Mouse (Mus musculus) hindlimb bud, embryonic 11.5 days (tissue): Measurements from ENCODE around the gene Pam.

Experiments used
- DNase-seq: peaks from one replicate; pipeline ENCODE4 v3.0.0-alpha.2; 2012; ENCODE audit warnings: low read depth, low spot score; ENCODE audit errors: extremely low spot score

Pam gene

DNA sequence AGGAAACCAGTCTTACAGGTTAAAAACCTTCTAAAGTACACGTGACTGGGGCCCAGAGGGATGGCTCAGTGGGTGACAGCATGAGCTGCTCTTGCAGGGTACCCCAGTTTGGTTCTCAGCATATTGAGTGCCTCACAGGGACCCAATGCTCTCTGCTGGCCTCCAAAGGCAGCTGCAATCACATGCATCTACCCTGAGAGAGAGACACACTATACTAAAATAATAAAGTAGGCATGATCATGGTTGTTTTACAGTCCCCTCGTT lies 178.5 kb downstream of the Pam start:
- DNase-seq: no peak

DNA sequence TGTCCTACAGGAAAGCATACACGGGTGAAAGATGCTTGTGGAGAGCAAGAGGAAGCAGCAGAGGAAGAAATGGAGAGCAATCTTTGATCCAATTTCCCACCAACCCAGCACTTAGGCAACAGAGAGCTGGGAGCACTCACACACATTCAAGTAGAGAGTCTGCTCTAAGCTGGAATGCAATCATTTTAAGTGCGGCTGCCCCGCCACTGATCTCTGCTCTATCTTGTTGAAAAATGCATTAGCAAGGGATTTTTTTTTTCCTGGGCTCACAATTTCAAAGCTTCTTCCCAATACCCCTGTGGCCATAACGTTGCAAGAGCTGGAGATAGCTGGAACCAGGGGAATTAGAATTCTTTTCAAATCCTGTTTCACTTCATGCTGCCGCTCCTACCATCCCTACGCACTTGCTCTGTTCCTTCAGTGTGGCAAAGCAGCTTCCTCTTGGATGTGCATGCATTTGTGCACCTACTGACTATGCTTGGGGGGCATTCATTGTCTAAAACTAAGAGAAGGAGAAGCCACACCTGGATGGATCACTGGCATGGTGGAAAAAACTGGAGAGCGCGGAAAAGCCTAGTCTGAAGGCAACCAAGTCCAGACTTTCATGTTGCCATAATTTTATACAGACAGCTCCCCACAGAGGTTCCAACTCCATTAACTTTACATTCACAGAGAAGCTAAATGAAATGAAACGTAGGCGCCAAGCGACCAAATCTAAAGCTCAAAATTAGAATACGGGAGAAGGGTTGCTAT lies 179.1 kb downstream of the Pam start:
- DNase-seq: no peak

DNA sequence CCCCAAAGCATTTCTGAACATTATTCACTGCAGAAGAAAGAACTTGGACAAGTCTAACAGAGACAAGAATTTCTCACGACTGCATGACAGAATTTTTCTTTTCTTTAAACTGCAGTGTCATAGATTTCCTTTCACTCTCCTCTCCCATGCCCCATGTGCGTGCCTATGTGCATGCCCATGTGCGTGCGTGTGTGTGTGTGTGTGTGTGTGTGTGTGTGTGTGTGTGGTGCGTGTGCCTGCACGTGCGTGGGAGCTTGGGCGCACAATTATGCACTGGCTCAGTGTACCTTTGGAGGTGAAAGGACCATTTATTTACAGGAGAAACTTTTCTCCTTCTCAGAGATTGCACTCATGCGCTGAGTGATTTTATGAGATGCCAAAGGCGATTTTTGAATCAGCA lies 179.7 kb downstream of the Pam start:
- DNase-seq: no peak

DNA sequence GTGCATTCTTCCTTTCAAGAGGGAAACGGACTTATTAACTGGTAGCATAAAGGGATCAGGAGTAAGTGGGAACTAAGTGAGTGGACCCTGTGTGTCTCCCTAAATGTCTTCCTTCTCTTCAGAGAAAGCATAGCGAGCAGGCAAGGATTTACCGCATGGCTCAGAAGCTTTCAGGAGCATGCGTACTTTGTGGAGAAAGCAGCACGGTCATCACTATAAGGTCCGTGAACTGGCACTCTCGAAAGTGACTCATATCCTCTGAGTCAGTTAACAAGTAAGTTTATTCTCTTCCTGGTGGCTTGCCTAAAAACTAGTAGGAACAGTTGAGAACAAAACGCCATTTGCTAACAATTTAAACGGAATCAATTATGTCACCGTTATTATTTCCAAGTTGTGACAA lies 184.6 kb downstream of the Pam start:
- no peak for DNase-seq

- no peak for DNase-seq
Measured at GRCm38 (mm10) chr1:97909561-97909960, 185.9 kb downstream of the Pam start.

DNA sequence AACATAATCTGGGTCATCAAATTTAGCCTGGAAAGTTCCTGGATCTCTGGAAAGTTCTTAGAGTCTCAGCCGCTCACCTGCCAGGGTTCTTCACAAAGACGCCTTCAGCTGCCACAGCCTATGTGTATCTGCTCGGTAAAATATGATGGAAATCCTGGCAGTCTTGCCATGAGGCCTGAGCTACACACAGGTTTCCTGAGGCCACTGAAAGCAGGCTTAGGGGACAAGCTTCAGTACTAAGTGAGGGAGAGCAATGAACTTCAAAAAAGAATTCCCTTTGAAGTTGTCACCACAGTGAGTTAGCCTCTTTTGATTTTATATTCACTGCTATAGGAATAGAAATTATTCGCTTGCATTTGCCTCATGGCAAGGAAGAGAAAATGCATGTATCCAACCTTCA lies 186.7 kb downstream of the Pam start:
- no peak for DNase-seq

DNA sequence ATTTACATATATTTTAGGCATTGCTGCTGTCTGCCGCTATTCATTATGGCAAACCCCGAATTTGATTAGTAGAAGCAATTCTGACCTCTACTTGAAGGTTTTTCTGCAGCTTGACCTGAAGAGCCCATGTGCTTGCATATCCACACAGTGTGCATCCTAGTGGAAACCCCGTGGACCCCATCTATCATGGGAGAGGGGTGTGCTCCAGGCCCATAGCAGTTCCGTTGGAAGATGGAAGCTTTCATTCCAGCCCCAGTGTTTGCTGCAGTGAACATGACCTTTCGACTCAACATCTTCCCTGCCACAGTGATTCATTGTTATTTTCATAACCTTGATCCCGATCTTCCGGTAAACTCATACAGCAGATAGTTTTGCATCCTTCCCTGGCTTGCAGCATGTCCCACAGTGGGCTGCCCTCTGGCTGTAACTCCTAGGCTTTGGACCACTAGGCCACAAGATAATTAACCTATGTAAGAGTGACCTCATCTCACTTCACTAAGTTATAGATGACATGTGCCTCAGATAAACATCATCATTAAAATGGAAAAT lies 191.5 kb downstream of the Pam start:
- no peak for DNase-seq

DNA sequence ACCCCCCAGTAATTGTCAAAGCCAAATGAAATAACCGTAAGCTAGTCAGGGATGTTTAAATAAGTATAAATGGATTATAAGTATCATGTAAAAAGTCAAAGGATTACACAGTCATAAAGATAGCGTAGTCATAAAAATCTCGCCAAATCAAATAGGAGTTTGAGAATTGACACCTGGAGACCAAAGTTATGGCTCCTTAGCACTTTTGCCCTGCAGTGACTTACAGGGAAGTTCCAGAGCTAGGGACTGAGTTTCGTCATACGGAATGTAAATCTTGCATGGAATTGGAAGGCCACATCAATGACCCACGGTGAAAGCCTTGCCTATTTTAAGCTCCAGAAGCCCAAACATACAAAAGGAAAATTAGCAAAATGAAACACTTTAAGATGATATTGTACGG lies 192.6 kb downstream of the Pam start:
- DNase-seq: no peak

- DNase-seq: no peak
Measured at GRCm38 (mm10) chr1:97900559-97901153, 194.8 kb downstream of the Pam start.

DNA sequence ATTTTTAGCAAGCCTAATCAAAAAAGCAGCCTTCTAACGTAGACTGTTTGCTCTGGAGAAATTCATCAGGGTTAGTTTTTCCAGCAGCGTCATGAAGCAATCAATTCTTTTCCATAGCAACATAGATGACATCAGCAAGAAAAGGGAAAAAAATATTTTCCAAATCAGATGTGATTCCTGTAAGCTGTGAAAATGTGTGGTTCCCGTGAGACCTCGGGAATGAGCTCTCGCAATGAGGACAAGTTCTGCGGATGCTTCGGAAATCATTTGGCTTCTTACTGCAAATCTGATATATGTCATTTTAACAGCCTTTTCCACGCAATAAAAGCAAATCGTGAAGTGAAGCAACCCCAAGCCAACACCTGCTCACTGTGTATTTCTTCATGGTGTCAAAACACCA lies 207.9 kb downstream of the Pam start:
- no peak for DNase-seq

DNA sequence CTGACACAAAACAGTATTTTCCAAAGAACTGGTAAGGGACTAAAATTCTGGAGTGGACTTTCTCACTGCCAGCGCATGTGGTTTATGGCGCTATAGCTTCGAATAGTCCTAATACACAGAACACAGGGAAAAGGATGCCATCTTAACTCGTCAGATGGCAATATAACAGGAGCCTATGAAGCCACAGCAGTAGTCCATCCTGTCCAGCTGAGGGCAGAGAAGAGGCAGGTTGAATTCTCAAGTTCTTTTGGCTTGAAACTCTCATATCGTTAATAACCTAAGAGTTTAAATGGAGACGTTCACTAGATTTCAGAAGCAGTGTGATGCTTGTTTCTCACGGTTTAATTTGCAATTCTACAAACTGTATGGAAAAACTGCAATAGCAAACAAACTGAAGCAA lies 211.9 kb downstream of the Pam start:
- no peak for DNase-seq

- no peak for DNase-seq
Measured at GRCm38 (mm10) chr1:97877037-97877436, 218.4 kb downstream of the Pam start.

DNA sequence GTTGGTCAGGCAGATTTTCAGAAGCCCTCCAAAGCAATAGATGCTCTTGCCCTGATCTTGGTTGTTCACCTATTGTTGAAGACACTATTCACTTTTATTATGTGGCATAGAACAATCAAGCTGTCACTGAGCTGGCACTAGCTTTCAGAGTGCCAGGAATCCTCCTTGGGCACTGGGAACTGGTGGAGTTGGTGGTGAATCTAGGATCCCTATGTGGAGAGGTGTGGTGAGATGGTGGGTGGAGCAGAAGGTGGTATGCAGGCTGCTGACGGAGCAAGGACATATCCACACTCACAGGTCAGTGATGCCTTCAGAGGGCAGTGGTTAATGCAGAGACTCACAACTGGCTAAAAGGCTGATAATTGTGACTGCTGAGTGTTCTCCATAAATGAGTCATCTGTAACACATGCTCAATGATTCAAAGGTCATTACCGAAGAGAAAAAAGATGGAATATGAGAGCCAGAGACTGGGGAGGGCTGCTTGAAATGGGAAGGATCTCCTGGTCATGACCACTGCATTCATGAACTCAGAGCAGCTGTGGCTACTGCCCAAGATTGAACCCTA lies 221.9 kb downstream of the Pam start:
- DNase-seq: no peak

- no peak for DNase-seq
Measured at GRCm38 (mm10) chr1:97872493-97872892, 223.0 kb downstream of the Pam start.

DNA sequence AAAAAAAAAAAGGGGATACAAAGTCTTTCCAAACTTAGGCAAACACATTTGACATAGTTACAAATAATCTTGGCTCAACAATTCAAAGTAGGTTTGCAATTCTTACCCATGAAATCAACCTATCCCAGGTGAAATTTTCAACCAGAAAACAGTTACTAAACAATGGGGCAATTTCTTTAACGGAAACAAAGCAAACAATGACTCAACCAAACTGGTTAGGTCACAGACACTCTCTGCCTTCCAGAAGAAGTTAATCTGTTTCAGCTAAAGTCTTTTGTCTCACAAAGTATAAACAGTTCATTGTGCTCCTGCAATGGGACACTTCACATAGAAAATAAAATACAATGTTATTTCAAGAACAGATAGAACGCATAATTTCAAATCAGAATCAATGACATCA lies 223.4 kb downstream of the Pam start:
- DNase-seq: no peak

- no peak for DNase-seq
Measured at GRCm38 (mm10) chr1:97864135-97864534, 231.3 kb downstream of the Pam start.

DNA sequence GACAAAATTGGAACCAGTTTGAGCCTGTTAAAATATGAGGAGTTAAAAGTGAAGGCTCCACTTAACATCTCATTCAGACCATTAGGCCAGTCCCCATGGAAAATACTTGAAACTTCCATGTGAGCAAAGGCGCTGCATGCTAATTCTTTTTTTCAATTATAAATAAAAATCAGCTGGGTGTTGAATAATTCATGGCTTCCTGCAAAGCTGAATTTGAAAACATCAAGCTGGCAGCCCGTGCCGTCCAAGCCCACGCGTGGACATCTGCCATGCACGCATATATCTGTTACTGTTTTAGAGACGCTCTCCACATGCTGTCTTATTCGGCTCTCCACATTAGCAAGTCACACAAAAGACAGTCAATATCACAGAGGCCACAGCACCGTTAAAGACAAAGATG lies 232.3 kb downstream of the Pam start:
- DNase-seq: no peak

DNA sequence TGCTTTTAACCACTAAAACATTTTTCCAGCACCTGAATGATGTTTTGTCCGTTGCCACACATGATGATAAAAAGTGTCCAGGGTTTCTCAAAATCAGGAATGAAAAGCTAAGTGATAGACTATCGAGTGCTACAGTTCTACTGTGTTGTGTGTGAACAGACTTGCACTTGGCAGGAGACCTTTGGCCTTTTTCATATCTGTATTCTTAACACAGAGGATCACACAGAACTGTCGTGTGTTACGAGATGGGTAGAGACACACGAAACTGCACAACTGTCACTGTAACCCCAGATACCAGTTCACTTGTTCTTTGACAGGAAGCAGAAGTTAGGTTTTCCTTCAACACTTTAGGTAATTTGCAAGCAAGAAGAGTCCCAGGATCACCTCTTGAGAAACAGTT lies 232.7 kb downstream of the Pam start:
- no peak for DNase-seq

DNA sequence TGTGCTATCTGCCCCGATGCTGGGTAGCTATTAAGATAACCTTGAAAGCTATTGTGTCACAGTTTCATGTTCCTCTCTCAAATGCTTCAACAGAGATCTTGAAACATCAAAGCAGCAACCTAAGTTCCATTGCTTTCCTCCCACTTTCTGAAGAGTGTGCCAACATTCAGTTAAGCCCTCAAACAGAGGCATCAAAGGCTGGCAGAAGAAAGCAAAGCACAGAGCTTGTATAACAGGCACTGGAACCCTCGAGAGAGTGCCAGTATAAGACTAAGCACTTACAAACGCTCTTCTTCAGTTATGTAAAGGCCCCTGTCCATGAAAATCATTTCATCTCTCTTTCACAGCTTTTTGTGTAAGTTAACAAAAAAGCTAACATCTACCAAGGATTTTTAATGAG lies 241.2 kb downstream of the Pam start:
- no peak for DNase-seq

DNA sequence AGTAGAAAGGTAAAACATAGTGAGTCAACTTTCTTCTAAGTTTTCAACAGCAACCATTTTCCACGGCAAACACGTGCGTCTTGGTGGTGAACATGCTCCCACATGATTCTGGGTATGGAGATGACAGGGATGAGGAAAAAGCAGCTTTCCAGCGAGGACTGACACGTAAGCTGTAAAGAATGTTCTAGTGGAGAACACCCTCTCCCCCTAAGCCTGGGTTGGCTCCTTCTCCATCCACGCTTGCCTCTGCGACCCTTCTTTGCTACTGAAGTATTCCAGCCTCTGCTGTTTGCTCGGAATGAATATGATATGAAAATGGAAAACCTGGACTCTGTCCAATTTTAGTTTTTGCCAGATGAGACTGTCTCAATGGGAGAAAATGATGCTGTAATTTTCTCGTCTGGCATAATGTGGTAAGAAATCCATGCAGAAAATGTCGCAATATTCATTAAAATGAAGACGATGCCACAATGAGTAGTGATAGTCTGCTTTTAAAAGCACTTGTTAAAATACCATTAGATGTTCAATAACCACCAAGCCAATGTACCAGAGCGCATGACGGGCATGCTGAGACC lies 243.8 kb downstream of the Pam start:
- DNase-seq: no peak

DNA sequence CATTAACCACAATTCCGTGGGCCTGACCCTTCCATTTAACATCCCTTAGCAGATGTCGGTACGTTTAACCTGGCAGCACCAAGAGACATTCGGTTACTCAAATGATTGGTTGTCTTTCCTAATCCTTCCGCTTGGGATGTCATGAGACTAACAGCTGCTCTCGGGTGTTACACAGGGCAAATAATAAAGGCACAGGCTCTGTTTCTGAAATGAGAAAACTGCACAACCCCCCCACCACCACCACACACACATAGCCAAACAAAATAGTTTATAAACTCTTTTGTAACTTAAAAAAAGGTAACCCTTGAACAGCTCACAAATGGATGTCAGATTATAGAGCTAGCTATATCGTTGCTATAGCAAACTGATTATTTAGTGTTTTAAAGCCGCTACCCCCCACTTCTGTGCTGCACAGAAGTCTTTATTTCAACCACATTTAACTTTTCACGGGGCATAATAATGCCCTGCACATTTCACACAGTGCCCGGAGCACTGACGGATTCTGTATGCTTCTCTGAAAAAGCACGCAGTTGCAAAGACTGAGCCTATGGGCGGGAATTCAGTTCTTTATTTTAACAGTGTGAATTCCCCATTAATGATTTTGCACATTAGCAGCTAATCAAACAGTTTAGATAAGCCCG lies 246.7 kb downstream of the Pam start:
- no peak for DNase-seq
